ENCODE assay signal across 8 mouse cellular contexts in genomic region chr11:107012324-107013017, GRCm38 (mm10). TPM values are rescaled to one million over a fixed set of nuclear protein-coding genes. Genes with fewer than 3 reads are reported as not detected.
DNase-seq lines count a peak whose midpoint lies in the region; ATAC-seq and TF ChIP-seq lines count a peak whose summit lies in the region.

No protein-coding gene starts in this region.

- peak overlapping the region; percentile 67 for H3K4me3 ChIP-seq in bone marrow, adult 2 months (replicated peaks; ENCODE audit: control insufficient read depth, low read depth, low read length)
- H3K4me3 ChIP-seq in embryonic facial prominence, embryonic 15.5 days (replicated peaks): peak overlapping the region; percentile 60
- peak overlapping the region; percentile 68 for H3K4me3 ChIP-seq in heart, embryonic 10.5 days
- H3K4me3 ChIP-seq in kidney, embryonic 15.5 days (replicated peaks): peak overlapping the region; percentile 63

- no peaks in the 10 kb centered on the region for H3K27me3 ChIP-seq in embryonic facial prominence, embryonic 15.5 days
- no peaks in the 10 kb centered on the region for H3K27me3 ChIP-seq in heart, embryonic 10.5 days (ENCODE audit: insufficient read depth, poor library complexity, severe bottlenecking)
- no peaks in the 10 kb centered on the region for H3K27me3 ChIP-seq in kidney, embryonic 15.5 days

- ATAC-seq in embryonic facial prominence, embryonic 15.5 days (ENCODE audit: insufficient number of reproducible peaks, low FRiP score, low TSS enrichment, low read depth): peak; percentile 92
- peak; percentile 93 for ATAC-seq in kidney, embryonic 15.5 days (replicated peaks; ENCODE audit: low FRiP score)
- peak; percentile 91 for ATAC-seq in monocyte, adult 5-6 weeks (replicated peaks; ENCODE audit: insufficient number of reproducible peaks, low FRiP score, low TSS enrichment, poor library complexity, severe bottlenecking)

- peaks cover 2% of the 10 kb centered on the region; the same call in 1 of the 2 replicates for H3K4me1 ChIP-seq in bone marrow, adult 2 months (ENCODE audit: control insufficient read depth, insufficient read depth, low read length)
- H3K4me1 ChIP-seq in embryonic facial prominence, embryonic 15.5 days: peaks cover 9% of the 10 kb centered on the region
- peaks cover 14% of the 10 kb centered on the region for H3K4me1 ChIP-seq in heart, embryonic 10.5 days
- peaks cover 12% of the 10 kb centered on the region for H3K4me1 ChIP-seq in kidney, embryonic 15.5 days

- H3K36me3 ChIP-seq in embryonic facial prominence, embryonic 15.5 days: no peaks in the 10 kb centered on the region
- no peaks in the 10 kb centered on the region for H3K36me3 ChIP-seq in heart, embryonic 10.5 days
- H3K36me3 ChIP-seq in kidney, embryonic 15.5 days: no peaks in the 10 kb centered on the region

- DNase-seq in 416B (ENCODE audit: low read depth) (peak; percentile 98), liver (peak; percentile 97)
- DNase-seq in heart, embryonic 10.5 days (ENCODE audit: low spot score): peak; percentile 97
- DNase-seq in spleen, postnatal 4 days (ENCODE audit: low spot score in 2 of 2): peak; percentile 99 to 100

- peak overlapping the region; percentile 97 for H3K27ac ChIP-seq in bone marrow, adult 2 months (ENCODE audit: control insufficient read depth, insufficient read depth, low read depth, low read length, poor library complexity)
- peak overlapping the region; percentile 98 for H3K27ac ChIP-seq in embryonic facial prominence, embryonic 15.5 days (replicated peaks)
- H3K27ac ChIP-seq in heart, embryonic 10.5 days: peak overlapping the region; percentile 94
- H3K27ac ChIP-seq in kidney, embryonic 15.5 days: peak overlapping the region; percentile 99

- H3K4me2 ChIP-seq in embryonic facial prominence, embryonic 15.5 days (replicated peaks): peak overlapping the region; percentile 53
- peak overlapping the region; percentile 59 for H3K4me2 ChIP-seq in kidney, embryonic 15.5 days

- under 1% methylated on average over 37 of the region's 37 CpGs for WGBS in bone marrow, adult 2 months
- WGBS in embryonic facial prominence, embryonic 15.5 days: under 1% methylated on average over 37 of the region's 37 CpGs
- WGBS in heart, embryonic 10.5 days: under 1% methylated on average over 37 of the region's 37 CpGs
- WGBS in kidney, embryonic 15.5 days: under 1% methylated on average over 37 of the region's 37 CpGs

- peak; percentile 96 for TF ChIP-seq POLR2A in bone marrow, adult 2 months (IDR thresholded peaks at IDR 0.05; ENCODE audit: borderline replicate concordance, control insufficient read depth, low read depth, low read length)

- no peak; the same call in 1 of the 2 replicates for TF ChIP-seq CTCF in bone marrow, adult 2 months (IDR thresholded peaks at IDR 0.05; ENCODE audit: control insufficient read depth, insufficient read depth, low read length)

- H3K9ac ChIP-seq in embryonic facial prominence, embryonic 15.5 days: peak overlapping the region; percentile 67
- H3K9ac ChIP-seq in kidney, embryonic 15.5 days: peak overlapping the region; percentile 62

- no peaks in the 10 kb centered on the region for H3K9me3 ChIP-seq in embryonic facial prominence, embryonic 15.5 days (replicated peaks)
- H3K9me3 ChIP-seq in heart, embryonic 10.5 days: no peaks in the 10 kb centered on the region
- H3K9me3 ChIP-seq in kidney, embryonic 15.5 days (replicated peaks): no peaks in the 10 kb centered on the region

RNA-seq across cellular contexts. Expression of gene 1810010H24Rik, which starts 13.0 kb away (rescaled TPM):
- 0.90 TPM in 1 of 2 replicates, not detected in the other for polyA plus RNA-seq in bone marrow, adult 2 months (2011; ENCODE audit: insufficient read depth, insufficient read length, low replicate concordance, missing spikeins)
- 4.7 and 5.0 TPM in 2 replicates for polyA plus RNA-seq in embryonic facial prominence, embryonic 15.5 days (2015; fragmentation: Nextera tagmentation; extraction: Ambion mirVana)
- polyA plus RNA-seq in heart, embryonic 10.5 days (2016; fragmentation: Nextera tagmentation; extraction: Ambion mirVana): 1.7 and 2.0 TPM in 2 replicates
- polyA plus RNA-seq in kidney, embryonic 15.5 days (2015; fragmentation: Nextera tagmentation; extraction: Ambion mirVana): 1.7 and 2.1 TPM in 2 replicates
- not detected in 3 replicates for total RNA-seq in monocyte, adult 5-6 weeks (2017)

RNA-seq across cellular contexts. Expression of gene Kpna2, which starts 13.1 kb away (rescaled TPM):
- 46.9 and 70.5 TPM in 2 replicates for polyA plus RNA-seq in bone marrow, adult 2 months (2011; ENCODE audit: insufficient read depth, insufficient read length, low replicate concordance, missing spikeins)
- 244 and 280 TPM in 2 replicates for polyA plus RNA-seq in embryonic facial prominence, embryonic 15.5 days (2015; fragmentation: Nextera tagmentation; extraction: Ambion mirVana)
- polyA plus RNA-seq in heart, embryonic 10.5 days (2016; fragmentation: Nextera tagmentation; extraction: Ambion mirVana): 431 and 488 TPM in 2 replicates
- polyA plus RNA-seq in kidney, embryonic 15.5 days (2015; fragmentation: Nextera tagmentation; extraction: Ambion mirVana): 407 and 415 TPM in 2 replicates
- total RNA-seq in monocyte, adult 5-6 weeks (2017): 59.8 to 75.8 TPM (median 63.9 TPM) in 3 replicates

Comparison
In these comparisons a context has a peak if more than half of its experiments do, and no peak if none do; other contexts are left out.
1. Peak in every context shown above with its lines: DNase-seq, ATAC-seq, H3K4me3 ChIP-seq and H3K27ac ChIP-seq.